Mouse (Mus musculus): ENCODE data around the gene Shkbp1.

The Shkbp1 gene

DNA sequence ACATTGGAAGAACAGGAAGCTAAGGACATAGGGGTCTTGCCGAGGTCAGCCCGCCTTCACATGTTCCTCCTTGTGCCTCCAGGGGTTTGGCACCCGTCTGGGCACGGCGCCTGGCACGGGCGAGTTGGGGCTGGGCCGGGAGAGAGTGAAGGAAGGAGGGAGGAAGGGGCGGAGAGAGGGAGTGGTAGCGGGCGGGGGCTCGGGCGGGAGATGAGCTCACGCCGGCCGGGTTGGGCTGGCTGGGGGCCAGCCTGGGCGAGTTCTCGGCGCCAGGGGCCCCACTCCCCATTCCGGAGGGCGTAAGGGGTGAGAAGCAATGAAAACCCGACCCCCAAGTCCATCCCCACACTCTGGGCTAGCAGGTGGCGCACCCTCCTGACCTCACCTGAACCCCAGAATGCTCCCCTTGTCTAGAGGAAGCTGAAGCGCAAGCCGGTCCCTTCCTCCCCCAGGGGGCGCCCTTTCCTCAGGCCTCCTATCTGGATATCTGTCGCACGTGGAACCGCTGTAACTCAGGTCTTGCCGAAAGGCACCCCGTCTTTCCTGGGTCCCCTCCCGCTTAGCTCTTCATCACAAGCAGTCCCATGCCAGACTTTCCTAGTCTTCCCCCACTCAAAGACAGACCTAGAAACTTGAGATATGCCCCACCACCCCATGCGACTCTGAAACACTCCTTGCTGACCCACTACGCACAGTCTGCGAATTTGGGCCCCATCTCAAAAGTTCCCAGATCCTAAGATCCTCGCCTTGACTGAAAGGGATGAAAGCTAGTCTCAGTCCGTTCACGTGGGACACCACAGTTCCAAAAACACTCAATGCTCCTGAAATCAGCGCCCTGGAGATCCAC lies 23.2 kb downstream of the Shkbp1 start:
- peak; percentile 84 for DNase-seq

GRCm38 (mm10) chr7:27331854-27332253 lies 24.0 kb downstream of the Shkbp1 start:
- DNase-seq = no peak

DNA sequence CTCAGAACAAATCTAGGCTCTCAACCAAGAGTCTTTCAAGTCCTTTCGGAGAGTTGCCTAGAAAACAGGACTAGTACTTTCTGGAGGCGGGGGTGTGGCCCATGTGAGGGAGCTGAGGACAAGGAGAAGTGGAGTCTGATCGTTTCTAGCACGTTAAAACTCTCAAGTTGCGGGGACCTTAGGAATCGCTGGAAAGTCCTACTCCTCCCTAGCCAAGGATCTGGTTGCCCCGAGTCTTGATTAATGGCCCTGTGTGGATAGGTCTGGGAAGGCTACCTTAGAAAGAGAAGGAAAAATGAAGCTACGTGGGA lies 24.3 kb downstream of the Shkbp1 start:
- no peak for DNase-seq

DNA sequence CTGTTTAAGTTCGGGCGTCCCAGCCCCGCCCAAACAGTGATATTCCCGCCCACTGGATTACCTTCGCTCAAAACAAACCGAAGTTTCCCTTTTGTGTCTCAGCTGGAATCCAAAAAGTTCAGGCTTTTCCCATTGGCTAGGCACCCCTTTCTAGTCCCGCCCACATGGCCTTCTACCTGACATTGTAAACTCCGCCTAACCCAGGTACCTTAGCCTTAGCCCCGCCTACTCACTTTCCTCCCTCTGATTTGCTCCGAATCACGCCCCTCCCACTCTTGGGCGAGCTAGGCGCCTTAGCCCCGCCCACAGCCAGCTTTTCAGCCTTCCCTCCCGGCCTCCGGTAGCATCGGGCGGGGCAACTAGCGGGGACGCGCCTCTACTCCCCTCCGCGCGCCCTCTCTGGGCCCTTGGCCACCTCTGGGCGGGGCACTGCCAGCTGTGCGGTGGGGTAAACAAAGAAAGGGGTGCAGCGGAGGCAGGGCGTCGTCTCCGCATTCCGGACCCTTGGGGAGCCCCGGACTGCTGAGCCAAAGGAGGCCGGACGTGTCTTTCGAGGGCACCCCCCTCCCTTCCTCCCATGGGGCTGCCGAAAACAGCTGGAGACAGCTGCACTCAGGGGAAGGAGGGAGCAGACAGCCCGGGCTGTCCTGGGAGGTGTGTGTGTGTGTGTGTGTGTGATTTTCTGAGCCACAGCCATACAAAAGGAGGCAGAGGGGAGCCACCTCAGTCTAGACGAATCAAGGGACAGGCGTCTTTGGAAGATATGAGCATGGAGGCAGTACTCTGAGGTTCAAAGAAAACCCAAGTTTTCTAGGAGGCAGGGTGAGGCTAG lies 24.9 kb downstream of the Shkbp1 start:
- peak; percentile 86 for DNase-seq

- DNase-seq = no peak
Measured at GRCm38 (mm10) chr7:27329981-27330380, 25.8 kb downstream of the Shkbp1 start.

DNA sequence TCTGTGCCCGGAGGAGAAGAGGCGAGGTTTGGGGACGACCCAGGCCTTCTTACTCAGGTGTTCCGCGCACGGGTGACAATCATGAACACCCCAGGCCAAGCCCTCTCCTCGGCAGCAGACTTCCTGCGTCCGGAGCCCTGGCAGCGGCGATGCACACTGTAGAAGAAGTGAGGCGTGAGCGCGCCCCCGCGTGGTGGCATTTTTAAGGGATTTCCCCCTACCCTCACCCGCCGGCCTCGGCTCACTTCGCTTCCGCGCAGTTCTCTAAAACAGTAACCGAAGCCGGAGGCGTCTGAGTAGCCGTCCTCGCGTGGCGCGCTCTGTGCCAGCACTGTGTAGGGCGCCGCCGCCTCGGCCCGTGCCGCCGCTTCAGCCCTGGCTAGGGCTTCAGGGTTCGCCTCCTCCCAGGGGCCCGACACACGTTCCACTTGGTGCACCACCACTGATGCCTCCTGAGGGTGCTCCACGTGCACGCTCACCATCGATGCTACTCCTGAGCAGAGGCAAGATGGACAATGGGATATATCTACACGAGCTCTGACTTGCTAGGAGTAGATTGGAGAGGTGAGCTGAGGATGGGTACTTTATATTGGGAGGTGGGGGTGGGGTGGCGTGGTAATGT lies 26.4 kb downstream of the Shkbp1 start:
- peak; percentile 84 for DNase-seq

DNA sequence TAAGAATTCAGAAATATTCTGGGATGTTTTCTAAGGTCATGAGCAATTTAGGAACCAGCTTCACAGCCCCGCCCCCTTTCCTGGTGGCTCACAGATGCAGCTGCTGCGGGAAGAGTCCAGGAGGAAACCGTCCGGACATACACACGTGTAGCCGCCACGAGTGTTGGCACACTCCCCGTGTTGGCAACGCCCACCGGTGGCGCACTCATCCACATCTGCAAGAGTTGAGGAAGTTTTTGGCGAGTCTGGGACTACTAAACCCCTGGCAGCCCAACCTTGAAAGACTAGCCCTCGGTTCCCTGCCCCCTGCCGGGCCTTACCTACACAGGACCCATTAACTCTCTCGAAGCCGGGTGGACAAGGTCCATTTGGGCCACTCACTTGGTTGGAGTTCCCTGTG lies 27.2 kb downstream of the Shkbp1 start:
- DNase-seq = no peak

GRCm38 (mm10) chr7:27328161-27328560 lies 27.7 kb downstream of the Shkbp1 start:
- DNase-seq = no peak

- DNase-seq = no peak
Measured at GRCm38 (mm10) chr7:27327500-27327899, 28.3 kb downstream of the Shkbp1 start.

DNA sequence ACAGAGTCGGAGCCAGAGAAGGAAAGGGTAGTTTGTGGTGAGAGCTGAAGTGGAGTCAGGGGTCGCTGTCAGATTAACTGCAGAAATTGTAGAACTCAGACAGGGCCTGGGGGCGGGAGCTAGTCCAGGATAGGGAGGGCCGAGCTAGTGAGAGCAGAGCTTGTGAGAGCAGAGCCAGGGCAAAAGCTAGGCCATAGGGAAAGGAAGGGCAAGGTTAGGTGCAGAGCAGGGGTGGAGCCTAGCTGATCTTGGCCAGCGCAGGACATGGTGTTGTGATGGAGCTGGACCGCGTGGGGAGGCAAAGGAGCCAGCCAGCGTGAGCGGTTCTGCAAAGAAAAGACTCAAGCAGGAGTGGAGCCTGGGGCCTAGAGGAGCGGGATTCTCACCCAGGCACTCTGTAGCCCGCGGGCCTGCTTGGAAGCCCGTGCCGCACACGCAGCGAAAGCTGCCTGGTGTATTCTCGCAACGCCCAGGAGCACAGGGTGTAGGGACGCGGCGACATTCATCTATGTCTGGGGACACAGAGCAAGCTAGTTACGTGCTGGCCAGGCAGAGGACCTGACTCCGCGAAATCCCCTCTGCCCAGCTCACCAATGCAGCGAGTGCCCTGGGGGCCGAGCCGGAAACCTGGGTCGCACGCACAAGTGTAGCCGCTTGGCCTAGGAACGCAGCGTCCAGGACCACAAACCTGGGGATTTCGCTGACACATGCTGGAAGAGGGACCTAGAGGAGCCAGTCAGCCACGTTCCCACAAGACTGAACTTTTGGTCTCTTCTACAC lies 29.5 kb downstream of the Shkbp1 start:
- DNase-seq = no peak

GRCm38 (mm10) chr7:27325697-27326096 lies 30.1 kb downstream of the Shkbp1 start:
- peak; percentile 70 for DNase-seq

GRCm38 (mm10) chr7:27324928-27325327 lies 30.9 kb downstream of the Shkbp1 start:
- DNase-seq = no peak

DNA sequence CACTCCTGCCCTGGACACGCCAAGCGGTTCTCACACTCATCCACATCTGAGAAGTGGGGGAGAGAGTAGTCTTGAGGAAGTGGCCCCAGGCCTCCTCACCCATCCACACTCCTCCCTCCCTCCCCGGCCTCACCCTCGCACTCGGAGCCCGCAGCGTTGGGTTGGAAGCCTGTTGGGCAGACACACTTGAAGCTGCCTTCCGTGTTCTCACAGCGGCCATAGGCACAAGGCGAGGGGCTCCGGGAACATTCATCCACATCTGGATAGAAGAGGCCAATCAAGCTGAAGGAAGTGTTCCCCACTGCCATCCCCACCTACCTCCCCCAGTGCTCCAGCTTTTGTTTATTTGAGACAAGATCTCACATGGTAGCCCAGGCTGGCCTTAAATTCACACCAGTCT lies 31.7 kb downstream of the Shkbp1 start:
- DNase-seq = no peak

DNA sequence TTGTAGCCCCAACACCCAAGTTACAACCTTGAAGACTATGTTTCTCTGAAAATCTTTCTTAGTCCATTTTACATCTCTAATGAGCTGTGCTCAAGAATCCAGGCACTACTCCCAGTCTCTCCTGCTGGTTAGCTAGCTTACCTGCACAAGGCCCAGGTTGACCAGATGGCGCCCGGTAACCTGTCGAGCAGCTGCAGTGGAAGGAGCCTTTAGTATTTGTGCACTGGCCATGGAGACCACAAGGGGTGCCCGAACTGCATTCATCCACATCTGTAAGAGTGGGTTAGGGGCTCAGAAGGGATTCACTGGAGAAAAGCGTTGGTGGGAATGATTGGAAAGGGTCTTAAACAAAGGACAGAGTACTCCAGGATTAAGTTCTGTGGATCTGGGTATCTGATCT lies 32.8 kb downstream of the Shkbp1 start:
- no peak for DNase-seq

- no peak for DNase-seq
Measured at GRCm38 (mm10) chr7:27322291-27322690, 33.5 kb downstream of the Shkbp1 start.

DNA sequence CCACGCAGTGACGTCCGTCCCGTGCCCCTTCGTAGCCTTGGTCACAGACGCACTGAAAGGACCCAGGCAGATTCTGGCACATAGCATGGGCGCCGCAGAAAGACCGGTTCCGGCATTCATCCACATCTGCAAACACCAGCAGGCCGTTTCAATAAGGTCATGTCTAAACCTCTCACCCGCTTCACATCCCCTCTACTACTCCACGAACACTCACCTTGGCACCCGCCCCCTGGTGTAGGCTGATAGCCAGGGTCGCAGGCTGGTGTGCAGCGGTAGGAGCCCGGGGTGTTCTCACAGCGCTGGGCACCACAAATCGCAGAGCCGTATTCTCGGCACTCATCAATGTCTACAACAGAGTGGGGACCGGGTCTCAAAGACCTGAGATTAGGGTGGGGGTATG lies 36.4 kb downstream of the Shkbp1 start:
- DNase-seq = no peak

DNA sequence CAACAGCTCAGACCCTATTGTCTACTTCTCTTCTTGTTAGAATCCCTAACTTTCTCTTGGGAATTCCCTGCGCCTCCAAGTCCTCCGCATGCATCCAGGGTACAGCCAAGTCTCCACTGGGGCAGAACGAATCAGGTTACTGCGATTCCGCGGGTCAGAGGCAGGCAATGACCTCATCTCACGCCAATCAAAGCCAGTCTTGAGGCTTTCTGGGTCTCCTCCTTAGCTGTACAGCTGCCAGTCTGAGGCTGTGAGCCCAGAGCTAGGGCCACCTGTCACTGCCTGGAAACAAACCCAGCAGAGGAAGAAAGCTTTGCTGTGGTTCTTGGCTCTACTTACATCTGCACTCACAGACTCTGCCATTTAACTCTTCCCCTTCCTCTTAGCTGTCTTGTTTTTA lies 39.9 kb downstream of the Shkbp1 start:
- DNase-seq = peak; percentile 81

DNA sequence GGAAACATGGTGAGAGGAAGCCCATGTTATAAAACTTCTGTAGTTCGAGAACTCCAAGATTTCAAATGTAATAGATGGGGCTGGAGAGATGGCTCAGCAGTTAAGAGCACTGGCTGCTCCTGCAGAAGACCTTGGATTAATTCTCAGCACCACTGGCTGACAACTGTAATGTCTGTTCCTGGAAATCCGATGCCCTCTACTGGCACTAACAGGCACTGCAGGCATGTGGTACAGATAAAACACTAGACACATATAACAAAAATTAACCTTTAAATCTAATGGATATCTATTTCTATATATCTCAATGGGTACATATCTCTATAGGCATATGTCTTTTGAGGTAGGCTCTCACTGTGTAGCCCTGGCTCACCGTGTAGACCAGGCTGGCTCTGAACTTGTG lies 41.4 kb downstream of the Shkbp1 start:
- no peak for DNase-seq

DNA sequence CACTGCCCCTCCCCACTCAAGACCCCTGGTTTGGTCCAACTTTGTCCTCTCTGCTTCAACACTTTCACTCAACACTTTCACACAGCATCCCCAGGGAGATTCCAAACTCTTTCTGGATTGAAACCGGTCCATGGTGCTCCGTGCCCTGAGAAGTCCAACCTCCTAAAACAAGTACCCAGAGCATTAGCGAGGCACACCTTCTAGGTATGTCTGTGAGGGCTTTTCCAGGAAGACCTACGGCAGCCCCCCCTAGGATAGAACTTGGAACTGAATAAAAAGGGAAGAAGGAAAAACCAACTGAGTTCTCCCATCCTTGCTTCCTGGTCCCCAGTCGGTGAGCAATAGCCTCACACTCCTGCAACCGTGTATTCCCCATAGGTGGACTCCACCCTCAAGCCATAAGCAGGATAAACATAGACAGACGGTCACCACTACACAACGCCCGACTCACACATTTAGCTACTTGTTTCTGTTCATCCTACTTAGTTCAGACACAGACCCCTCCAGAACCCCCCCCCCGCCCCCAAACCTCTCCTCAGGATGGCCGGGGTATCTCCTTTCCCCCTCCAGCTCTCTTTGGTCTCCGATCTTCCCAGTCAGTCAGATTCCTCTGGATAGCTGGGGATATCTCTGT lies 44.1 kb downstream of the Shkbp1 start:
- no peak for DNase-seq

GRCm38 (mm10) chr7:27310996-27311535 lies 44.8 kb downstream of the Shkbp1 start:
- peak; percentile 30 for DNase-seq

DNA sequence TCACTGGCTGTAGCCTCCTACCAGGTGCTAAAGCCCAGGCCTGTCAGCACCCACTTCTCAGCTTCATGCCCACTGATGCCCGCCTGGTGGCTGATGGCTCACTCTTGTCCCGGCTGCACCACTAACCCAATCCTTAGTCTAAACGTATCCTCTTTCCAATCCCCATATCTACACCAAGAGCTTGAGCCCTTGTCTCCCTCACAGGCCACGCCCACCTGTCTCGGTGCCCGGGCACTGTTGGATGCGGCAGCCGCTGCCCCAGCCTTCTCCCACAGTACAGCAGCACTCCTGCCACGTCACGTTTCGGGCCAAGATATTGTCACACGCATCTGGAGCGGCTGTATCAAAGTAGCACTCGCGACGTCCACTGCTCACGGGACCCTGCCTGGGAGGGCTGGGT lies 45.5 kb downstream of the Shkbp1 start:
- peak; percentile 69 for DNase-seq

DNA sequence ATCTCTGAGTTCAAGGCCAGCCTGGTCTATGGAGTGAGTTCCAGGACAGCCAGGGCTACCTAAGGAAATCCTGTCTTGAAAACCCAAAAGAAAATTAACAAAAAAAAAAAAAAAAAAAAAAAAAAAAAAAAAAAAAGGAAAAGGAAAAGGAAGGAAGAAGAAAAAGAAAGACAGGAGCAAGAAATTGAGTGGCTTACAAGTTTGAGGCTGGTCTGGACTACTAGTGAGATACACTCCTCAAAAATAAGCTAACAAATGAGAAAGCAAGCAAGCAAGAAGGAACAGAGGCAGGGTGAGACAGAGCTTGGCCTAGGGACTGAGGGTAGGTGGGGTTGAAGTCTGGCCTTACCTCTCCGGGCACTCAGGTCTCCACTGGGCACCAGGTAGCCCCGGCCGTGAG lies 46.0 kb downstream of the Shkbp1 start:
- DNase-seq = no peak
